Mouse (Mus musculus) layer of hippocampus, adult 18-20 months (tissue): ENCODE results near the gene Gsdme. TPM values are rescaled to one million over a fixed set of nuclear protein-coding genes. Genes with fewer than 3 reads are reported as not detected.

Experiments
- DNase-seq, 2 experiments: peaks; one replicate each; pipeline ENCODE4 v3.0.0; 2022; ENCODE audit warnings: low spot score in 2 of 2
- total RNA-seq, 2 experiments: library from RNA; stranded (reverse); gene quantifications; 2 replicates each; pipeline ENCODE4 v1.2.3; 2021

Gene Gsdme
- total RNA-seq, 2 experiments from 2014 or later = 10.0 to 10.7 TPM

DNA sequence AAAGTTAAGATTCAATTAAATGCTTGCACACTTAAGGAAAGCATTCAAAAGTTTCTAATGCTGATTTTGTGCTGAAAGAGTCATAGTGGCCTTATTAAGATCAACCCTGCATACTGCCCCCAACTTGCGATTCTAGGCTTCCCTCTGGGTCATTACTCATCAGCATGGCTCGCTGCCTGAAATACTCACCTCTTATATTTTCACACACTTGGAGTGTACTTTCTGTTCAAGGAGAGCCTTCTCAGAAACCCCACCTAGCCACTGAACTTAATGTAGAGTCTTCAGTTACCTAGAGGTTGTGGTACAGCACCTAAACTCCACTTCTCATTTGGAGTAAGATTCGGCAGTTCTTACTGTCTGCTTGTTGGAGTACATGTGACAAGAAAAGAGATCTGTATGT is 72.1 kb downstream of the Gsdme start:
- no peak for DNase-seq

DNA sequence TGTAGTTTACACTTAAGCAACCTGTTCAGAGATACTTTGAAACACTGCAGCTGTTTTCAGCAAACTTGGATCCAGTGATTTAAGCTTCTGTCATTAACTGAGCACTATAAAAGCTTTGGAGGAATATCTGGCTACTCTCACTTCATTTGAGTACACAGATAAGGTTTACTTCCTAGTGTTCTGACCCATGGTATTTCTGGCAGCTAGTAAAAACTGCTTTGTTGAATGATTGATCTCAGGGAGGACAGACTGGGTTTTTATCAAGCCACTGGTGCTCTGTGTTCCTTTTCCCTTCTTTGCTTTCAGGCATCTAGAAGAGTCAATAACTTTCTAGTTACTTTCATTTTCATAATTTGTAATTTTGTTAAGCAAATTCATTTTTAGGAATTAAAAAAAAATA is 74.3 kb downstream of the Gsdme start:
- no peak for DNase-seq

DNA sequence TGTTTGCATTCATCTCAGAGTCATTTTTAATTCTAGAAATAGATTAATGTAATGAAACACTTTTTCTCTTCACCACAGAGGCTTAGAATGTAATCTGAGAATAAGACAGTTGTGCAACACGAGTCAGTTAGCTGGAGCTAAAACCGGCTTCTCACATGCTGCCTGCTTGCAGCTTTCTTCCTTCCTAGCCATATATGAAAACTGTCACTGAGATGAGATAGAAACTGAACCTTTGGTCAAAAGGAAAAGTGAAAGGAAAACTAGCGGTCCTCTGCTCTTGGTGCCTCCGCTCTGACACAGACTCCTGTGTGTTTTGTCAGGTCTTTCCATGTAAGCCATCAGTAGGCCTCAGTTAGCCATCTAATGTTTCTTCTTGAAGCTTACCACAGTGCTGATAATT is 75.7 kb downstream of the Gsdme start:
- no peak for DNase-seq

DNA sequence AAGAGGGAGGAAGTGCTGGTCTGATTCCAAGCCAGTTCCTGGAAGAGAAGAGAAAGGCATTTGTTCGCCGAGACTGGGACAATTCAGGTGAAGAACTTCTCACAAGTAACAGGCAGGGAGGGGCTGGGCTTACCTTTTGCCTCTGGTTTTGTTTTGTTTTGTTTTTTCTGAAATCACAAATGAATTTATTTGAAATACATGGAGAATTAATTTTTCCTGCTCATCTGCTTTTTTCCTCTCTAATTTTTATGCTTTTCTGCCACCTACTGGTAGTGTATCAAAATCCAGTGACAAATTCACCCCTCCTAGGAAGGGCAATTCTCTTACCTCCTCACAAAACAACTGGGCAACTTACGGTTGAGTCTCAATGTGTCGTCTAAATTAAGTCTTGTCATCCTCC is 83.5 kb downstream of the Gsdme start:
- peak in 1 of 2 experiments; percentile 24 for DNase-seq

DNA sequence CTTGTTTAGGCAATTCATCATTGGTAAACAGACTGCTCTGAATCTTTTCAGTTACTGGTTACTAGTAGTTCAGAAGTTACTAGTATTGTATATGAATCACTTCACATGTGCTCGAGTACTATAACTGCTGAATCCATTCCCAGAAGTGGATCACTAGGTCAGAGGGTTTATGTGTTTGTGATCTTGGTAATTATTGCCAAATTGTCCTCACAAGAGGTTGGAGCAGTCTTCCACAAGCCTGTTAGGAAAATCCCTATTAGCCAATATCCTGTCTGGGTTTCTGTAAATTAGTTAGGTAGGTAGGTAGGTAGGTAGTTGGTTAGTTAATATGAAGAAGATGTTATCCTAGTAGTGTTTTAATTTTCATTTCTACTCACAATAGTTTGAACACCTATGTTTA is 87.9 kb downstream of the Gsdme start:
- no peak for DNase-seq

DNA sequence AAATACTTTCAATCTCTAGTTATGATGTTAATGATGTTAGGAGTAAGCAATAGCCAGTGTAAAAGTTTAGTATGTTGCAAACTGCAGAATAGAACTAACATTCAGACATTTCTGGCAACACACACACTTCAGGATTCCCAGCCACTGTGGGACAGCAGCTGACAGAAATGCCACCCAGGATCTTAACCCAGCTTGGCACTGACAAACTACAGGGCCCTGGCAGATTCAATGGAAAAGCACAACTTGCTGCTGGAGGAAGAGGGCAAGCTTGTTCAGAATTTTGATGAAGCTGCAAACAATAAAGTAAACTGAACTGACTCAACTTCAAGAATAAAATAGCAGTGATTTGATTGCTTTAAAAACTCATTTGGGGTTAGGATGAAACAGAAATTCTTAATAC is 93.9 kb downstream of the Gsdme start:
- peak in 1 of 2 experiments; percentile 17 for DNase-seq

DNA sequence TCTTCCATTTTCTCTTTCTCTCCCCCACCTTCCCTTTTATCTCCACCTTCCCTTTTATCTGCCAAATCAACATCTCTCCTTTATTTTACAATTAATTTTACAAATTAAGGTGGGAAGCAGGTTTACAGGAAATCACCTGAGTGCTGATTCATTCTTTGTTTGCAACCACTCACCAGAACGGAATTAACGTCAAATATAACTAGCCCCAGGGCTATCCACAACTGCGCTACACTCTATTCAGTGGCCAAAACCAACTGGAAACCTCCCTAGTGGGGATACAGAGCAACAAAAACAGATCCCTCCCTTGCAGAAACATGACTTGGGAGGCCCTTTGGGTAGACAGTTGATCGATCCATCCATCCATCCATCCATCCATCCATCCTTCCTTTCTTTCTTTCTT is 94.8 kb downstream of the Gsdme start:
- DNase-seq = no peak

DNA sequence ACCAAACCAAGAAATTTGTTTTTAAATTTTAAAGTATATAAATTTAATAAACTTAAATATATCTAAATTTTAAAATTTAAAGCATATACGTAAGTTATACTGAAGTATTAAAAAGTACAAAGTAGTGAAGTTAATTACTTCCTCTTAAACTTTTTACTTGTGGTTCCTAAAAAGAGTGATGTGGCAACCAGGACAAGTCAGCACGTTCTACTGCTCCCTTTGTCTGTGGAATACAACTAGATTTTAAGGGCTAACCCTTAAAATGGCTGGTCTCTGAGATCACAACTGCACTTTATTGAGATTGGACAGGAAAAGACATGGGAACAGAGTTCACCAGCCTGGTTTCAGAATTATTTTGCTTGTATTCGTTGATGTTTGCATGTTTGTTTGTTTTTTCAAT is 100.6 kb downstream of the Gsdme start:
- no peak for DNase-seq

DNA sequence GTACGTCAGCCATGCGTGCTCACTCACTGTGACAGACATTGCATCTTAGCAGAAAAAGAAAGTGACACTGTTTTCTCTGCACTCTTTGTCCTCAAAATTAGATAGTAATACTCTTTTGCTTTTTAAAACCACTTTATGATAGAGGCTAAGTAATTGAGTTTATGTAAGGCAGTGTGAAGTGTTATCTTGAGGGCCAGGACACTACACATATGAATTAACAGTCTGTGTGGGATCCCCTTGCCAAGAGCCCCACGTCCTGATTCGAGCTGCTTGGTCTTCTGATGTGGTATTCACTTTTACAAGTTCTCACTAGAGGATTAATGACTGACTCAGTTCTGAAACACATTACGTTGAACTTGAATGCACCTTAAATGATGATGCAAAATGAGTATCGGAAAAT is 103.8 kb downstream of the Gsdme start:
- no peak for DNase-seq

DNA sequence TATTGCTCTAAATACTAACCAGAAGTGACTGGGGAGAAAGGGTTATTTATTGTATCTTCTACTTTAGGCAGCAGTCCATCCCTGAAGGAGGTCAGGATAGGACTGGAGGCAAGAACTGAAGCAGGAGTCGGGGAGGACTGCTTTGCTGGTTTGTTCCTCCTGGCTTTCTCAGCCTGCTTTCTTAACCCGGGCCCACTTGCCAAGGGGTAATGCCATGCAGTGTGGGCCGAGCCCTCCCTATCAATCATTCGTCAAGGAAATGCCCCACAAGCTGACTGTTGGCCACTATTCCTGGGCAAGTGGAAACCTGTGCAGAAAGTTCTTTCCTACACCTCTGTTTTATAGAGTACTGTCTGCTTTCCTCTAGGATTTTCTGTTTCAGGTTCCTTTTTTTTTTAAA is 114.3 kb downstream of the Gsdme start:
- DNase-seq = no peak

DNA sequence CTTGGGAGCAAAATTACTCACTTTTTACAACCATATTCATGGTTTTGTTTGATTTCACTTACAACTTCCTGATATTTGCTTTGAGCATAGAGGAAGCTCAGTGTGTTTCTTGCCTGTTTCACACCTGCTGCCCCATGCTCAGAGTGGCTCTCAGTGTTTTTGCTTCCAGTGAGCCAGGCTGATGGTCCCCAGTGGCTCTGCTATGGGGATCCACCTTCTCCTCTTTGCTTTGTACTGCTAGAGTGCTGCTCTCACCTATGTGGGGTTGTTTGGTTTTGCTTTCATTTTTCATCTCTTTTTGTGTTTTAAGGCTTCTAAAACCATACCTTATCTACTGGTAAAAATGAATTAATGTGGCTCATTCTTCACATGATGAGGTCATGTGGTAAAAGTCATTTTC is 117.5 kb downstream of the Gsdme start:
- DNase-seq = no peak

DNA sequence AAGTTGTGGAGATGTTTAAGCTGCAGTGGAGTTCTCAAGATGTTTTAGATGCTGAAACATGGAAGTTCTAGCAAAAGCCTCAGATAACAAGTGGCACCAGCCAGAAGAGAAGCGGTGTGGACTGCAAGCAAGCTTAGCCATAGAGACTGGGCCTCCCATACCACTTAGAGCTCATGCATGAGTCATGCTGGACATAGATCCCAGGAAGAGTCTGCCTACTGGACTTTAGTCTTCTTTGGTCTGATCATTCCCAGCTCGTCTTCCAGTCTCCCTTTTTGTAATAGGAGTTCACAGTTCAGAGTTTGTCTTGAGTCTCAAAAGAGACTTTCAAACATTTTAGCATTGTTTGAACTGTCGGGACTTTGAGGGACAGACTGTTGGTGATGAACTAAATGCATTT is 124.1 kb downstream of the Gsdme start:
- no peak for DNase-seq

Other genes with a start within 250 kb of the Gsdme start
- gene Mpp6, start 153.6 kb downstream of the Gsdme start, total RNA-seq = 10 to 100 TPM; 93.0 to 96.0 TPM
- gene Osbpl3, start 192.3 kb upstream of the Gsdme start, total RNA-seq = 10 to 100 TPM; 17.3 to 19.6 TPM